Mouse (Mus musculus): Measurements from ENCODE around the gene Srsf5.

DNA sequence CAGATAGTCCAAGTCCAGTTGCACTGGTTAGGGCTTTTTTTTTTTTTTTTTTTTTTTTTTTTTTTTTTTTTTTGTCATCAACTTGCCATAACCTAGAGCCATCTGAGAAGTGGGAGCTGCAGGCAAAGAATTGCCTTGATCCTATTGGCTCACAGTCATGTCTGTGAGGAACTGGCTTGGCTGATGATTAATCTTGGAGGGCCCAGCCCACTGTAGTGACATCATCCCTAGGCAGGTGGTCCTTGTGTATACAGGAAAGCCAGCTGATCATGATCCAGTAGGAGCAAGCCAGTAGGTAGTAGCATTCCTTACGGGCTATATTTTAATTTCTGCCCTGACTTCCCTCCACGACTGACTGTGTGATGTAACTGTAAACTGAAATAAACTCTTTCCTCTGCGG is 43.0 kb downstream of the Srsf5 start:
- TF ChIP-seq CTCF (IDR thresholded peaks at IDR 0.05; ENCODE audit: borderline replicate concordance, control insufficient read depth, extremely low read depth, insufficient read depth, low read length, poor library complexity) = no peak
- no peak for TF ChIP-seq POLR2A (IDR thresholded peaks at IDR 0.05; ENCODE audit: control insufficient read depth, extremely low read depth, insufficient read depth, low read length, poor library complexity)

All from thymus, adult 2 months (tissue).